Mouse (Mus musculus) forebrain, embryonic 13.5 days (tissue): Measurements from ENCODE around the gene Fzd7. TPM values are rescaled to one million over a fixed set of nuclear protein-coding genes. Genes with fewer than 3 reads are reported as not detected.

Experiments
- ATAC-seq: fragments of 200-750 bp; cut with Nextera tagmentation; 2 replicates; pipeline ENCODE4 v1.8.0; 2017
- H3K27ac ChIP-seq: fragments of 300-500 bp; sonication (generic); 2 replicates; pipeline ENCODE4 v1.5.1; 2015; ENCODE audit warnings: inconsistent platforms, mild to moderate bottlenecking, moderate library complexity
- H3K27me3 ChIP-seq: fragments of 300-500 bp; sonication (generic); 2 replicates; pipeline ENCODE4 v1.6.1; 2015; ENCODE audit warnings: mild to moderate bottlenecking, inconsistent platforms
- H3K36me3 ChIP-seq: fragments of 300-500 bp; sonication (generic); 2 replicates; pipeline ENCODE4 v1.6.1; 2015; ENCODE audit warnings: mild to moderate bottlenecking, inconsistent platforms; ENCODE audit not compliant: poor library complexity, severe bottlenecking
- H3K4me1 ChIP-seq: fragments of 300-500 bp; sonication (generic); 2 replicates; pipeline ENCODE4 v1.6.1; 2015; ENCODE audit warnings: inconsistent platforms
- H3K4me2 ChIP-seq: fragments of 300-500 bp; sonication (generic); 2 replicates; pipeline ENCODE4 v1.6.1; 2015; ENCODE audit warnings: inconsistent platforms, mild to moderate bottlenecking, moderate library complexity
- H3K4me3 ChIP-seq: fragments of 300-500 bp; sonication (generic); 2 replicates; pipeline ENCODE4 v1.5.1; 2015; ENCODE audit warnings: mild to moderate bottlenecking, inconsistent platforms
- H3K9ac ChIP-seq: fragments of 300-500 bp; sonication (generic); 2 replicates; pipeline ENCODE4 v1.6.1; 2015; ENCODE audit warnings: mild to moderate bottlenecking, inconsistent platforms
- H3K9me3 ChIP-seq: fragments of 300-500 bp; sonication (generic); replicated peaks from 2 replicates; pipeline ENCODE4 v1.6.1; 2016; ENCODE audit warnings: inconsistent platforms
- WGBS: fragments of 180-500 bp; shearing (Covaris S2); methylation state at CpG from one replicate; pipeline ENCODE4 v1.1.7; 2015; 5-methylcytosine and 5-hydroxymethylcytosine counted together
- polyA plus RNA-seq: library from polyadenylated mRNA; unstranded; fragments of >200 nt; fragmentation: Nextera tagmentation; extraction: Ambion mirVana; gene quantifications from 2 replicates; pipeline ENCODE4 v1.2.1, GENCODE M21; 2015

Gene Fzd7
- polyA plus RNA-seq, 1 experiment from 2014 or later = 2.8 TPM

DNA sequence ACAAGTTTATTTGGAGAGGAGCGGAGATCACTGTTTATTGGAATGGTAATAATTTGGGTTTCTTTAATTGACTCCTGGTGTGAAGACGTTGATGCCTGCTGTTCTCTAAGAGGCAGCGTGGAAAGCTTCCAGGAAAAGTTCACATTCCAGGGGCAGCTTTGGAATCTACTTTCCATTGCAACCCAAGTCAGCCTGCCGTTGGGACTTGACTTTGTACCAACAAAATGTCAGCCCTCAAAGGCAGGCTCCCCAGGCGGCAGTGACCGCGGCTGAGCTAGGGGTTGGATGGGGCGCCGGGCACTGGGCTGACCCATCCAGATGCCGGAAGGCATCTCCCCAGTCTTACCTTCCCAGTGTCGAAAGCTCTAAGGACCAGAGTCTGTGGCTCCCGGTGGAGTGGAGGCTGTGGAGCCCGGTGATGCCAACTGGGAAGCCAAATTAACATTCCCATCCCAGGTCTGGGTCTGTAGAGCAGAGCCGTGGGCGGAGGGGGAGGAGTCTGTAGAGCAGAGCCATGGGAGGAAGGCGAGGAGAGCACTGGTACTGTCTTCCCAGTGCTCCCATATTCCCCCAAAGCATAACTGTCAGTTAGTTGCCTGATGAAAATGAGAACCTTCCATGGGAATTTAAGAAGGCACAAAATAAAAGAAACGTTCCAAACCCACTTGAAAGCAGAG, 26.4 kb downstream of the Fzd7 start:
- 34% methylated on average over 17 of the region's 17 CpGs for WGBS
- Histone ChIP-seq H3K9ac (no peak overlapping the region), H3K4me3 (no peak overlapping the region), H3K4me2 (no peak overlapping the region), H3K9me3 (no peaks in the 10 kb centered on the region), H3K36me3 (no peaks in the 10 kb centered on the region), H3K4me1 (peaks cover 13% of the 10 kb centered on the region), H3K27ac (no peak overlapping the region), H3K27me3 (0 out of 2 replicates have a peak, but pooled peaks cover 11% of the 10 kb centered on the region)
- ATAC-seq = no peak

DNA sequence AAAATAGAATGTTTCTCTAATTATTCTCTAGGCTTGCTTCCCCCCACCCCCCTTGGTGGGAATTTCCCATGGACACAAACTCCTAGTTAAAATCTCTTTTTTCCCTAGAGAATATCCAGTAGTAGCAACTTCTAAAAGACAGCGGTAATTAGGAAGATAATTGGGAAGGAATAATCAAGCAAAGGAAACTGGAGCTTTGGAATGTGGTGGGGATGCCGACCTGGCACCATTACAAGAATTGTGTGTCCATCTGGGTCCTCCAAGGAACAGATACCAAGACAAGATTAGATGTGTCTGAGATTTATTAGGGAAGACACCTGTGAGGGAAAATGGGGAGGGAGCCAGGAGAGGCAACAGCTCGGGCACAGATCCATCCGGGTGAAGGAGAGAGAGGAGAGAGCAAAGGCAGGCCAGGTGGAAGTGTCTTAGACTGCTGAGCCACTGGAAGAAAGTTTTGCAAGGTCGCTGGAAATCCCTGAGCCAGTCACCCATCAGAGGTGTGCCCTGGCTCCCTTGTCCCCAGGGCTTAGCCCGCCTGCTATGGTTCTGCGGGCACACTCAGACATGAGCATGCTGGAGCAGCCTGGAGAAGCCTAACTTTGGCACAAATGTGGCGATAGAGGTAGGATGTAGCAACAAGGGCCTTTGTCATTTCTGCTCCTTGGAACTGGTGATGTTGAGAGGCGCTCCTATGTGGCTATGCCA, 29.5 kb downstream of the Fzd7 start:
- Histone ChIP-seq H3K27me3 (0 out of 2 replicates have a peak, but pooled peaks cover 11% of the 10 kb centered on the region), H3K9me3 (no peaks in the 10 kb centered on the region), H3K4me3 (no peak overlapping the region), H3K4me1 (peaks cover 30% of the 10 kb centered on the region), H3K9ac (no peak overlapping the region), H3K27ac (no peak overlapping the region), H3K4me2 (no peak overlapping the region), H3K36me3 (no peaks in the 10 kb centered on the region)
- 55% methylated on average over 9 of the region's 9 CpGs for WGBS
- ATAC-seq = no peak

- WGBS = 2% methylated on average over 25 of the region's 25 CpGs
- H3K4me3 ChIP-seq = peak within 1 kb of the TSS; percentile 37
Measured at GRCm38 (mm10) chr1:59516026-59516917, 34.0 kb downstream of the Fzd7 start, which contains the start of gene Gm973. TSS of gene Gm973 (plus strand) at chr1:59516264.

GRCm38 (mm10) chr1:59520226-59520837, 38.1 kb downstream of the Fzd7 start:
- no peak overlapping the region for H3K9ac ChIP-seq
- no peak overlapping the region for H3K4me3 ChIP-seq
- H3K27me3 ChIP-seq = no peaks in the 10 kb centered on the region
- H3K9me3 ChIP-seq = no peaks in the 10 kb centered on the region
- H3K4me2 ChIP-seq = no peak overlapping the region
- H3K27ac ChIP-seq = no peak overlapping the region
- peaks cover 34% of the 10 kb centered on the region for H3K4me1 ChIP-seq
- no peak for ATAC-seq
- H3K36me3 ChIP-seq = no peaks in the 10 kb centered on the region
- 53% methylated on average over 11 of the region's 11 CpGs for WGBS

More at GRCm38 (mm10) chr1:59516026-59516917, 34.0 kb downstream of the Fzd7 start, which contains the start of gene Gm973:
- H3K36me3 ChIP-seq = no peaks in the 10 kb centered on the region
- peak within 1 kb of the TSS; percentile 75 for H3K9ac ChIP-seq
- ATAC-seq = peak; percentile 98
- H3K4me2 ChIP-seq = peak within 1 kb of the TSS; percentile 64
- no peaks in the 10 kb centered on the region for H3K27me3 ChIP-seq
- H3K4me1 ChIP-seq = peaks cover 37% of the 10 kb centered on the region
- H3K9me3 ChIP-seq = no peaks in the 10 kb centered on the region
- H3K27ac ChIP-seq = peak within 1 kb of the TSS; percentile 98

DNA sequence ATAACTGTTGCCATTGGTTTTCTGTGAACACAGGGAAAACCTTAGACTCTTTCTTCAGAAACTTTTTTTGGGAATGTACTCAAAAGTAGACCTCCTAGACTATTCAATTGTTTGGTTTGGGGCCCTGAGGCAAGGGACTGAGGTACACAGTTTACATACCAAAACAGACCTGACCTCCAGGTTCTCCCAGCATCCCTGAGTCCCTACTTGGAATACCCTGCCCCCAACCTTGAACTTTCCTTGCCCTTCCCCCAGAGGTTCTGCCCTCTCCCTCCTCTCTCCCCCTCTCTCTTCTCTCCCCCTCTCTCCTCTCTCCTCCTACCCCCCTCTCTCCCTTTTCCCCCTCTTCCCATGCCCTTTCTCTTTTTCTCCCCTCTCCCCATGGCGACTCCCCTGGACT, 40.2 kb downstream of the Fzd7 start:
- Histone ChIP-seq H3K4me2 (no peak overlapping the region), H3K4me3 (no peak overlapping the region), H3K27me3 (no peaks in the 10 kb centered on the region), H3K9me3 (no peaks in the 10 kb centered on the region), H3K4me1 (peaks cover 15% of the 10 kb centered on the region), H3K9ac (no peak overlapping the region), H3K36me3 (no peaks in the 10 kb centered on the region), H3K27ac (no peak overlapping the region)
- 50% methylated on average over 1 of the region's 1 CpGs for WGBS
- ATAC-seq = no peak

DNA sequence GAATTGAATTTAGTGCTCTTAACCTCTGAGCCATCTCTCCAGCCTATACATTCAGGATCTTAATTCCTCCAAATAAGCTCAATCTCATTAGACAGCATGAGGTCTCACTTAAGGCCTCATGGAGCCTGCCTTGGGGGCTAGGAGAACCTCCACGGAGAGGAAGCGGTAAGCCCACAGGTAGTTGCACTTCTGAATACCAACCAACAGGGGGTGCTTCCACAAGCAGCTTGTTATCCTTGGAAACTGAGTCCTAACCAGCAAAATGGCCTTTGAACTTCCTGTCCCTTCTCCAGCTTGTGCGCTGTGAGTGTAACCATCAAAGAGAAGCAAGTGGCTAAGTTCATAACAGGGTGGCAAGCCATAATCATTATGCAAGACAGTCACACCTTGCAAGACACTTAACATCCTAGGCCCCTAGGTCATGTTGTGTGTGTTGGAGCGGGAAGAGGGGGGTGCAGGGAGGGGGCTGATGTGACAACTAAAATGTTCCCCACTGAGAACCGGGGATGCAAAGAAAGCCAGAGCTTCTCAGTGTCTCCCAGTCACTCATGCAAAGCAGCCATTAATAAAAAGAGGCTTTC, 41.2 kb downstream of the Fzd7 start:
- no peak overlapping the region for H3K4me3 ChIP-seq
- H3K36me3 ChIP-seq = no peaks in the 10 kb centered on the region
- no peak overlapping the region for H3K4me2 ChIP-seq
- WGBS = 49% methylated on average over 5 of the region's 5 CpGs
- ATAC-seq = no peak
- H3K27me3 ChIP-seq = no peaks in the 10 kb centered on the region
- H3K4me1 ChIP-seq = peaks cover 15% of the 10 kb centered on the region
- no peaks in the 10 kb centered on the region for H3K9me3 ChIP-seq
- H3K9ac ChIP-seq = no peak overlapping the region
- no peak overlapping the region for H3K27ac ChIP-seq

DNA sequence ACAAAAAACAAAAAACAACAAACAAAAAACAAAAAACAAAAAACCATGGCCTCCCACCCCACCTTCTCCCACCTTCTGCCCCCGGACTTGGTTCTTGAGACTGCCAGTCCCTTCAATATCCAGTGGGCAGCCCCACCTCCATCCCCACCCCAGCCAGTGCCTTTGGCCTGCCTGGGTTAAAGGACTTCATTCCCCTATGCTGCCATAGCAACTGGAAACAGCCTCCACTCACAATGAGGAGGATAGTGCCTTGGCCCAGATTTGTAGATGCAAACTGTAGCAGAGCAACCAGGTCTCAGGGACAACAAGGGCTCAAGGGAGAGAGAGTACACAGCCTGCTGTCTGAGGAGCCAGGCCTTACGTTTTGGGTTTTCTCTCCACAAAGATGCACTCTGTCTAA, 41.8 kb downstream of the Fzd7 start:
- Histone ChIP-seq H3K4me1 (peaks cover 12% of the 10 kb centered on the region), H3K36me3 (no peaks in the 10 kb centered on the region), H3K9ac (no peak overlapping the region), H3K9me3 (no peaks in the 10 kb centered on the region), H3K27ac (no peak overlapping the region), H3K4me2 (no peak overlapping the region), H3K4me3 (no peak overlapping the region), H3K27me3 (no peaks in the 10 kb centered on the region)
- WGBS = 26% methylated on average over 2 of the region's 2 CpGs
- 0 out of 2 replicates have a peak, but pooled peaks have one; percentile 58 for ATAC-seq

DNA sequence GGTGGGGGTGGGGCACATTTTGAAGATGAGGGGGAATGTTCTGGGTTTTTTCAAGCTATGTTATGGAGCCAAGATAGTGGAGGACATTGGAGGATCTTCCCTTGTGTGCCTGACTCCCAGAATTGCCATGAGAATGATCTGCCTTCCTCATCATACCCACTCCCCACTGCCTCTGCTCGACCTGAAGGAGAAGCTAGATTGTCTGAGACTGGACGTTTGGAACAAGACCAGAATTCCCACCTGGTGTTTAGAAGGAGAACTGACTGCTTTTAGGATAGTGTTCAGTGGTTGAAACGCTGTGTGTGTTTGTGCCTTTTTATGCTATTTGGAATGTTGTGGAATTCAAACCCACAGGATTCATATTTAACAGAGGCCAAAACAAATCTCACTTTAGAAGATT, 42.5 kb downstream of the Fzd7 start:
- Histone ChIP-seq H3K9me3 (no peaks in the 10 kb centered on the region), H3K36me3 (no peaks in the 10 kb centered on the region), H3K4me1 (peaks cover 8% of the 10 kb centered on the region), H3K27me3 (no peaks in the 10 kb centered on the region), H3K27ac (no peak overlapping the region), H3K4me2 (no peak overlapping the region), H3K4me3 (no peak overlapping the region), H3K9ac (no peak overlapping the region)
- 61% methylated on average over 3 of the region's 3 CpGs for WGBS
- no peak for ATAC-seq

GRCm38 (mm10) chr1:59527219-59527618, 45.0 kb downstream of the Fzd7 start:
- WGBS = 92% methylated on average over 6 of the region's 6 CpGs
- no peaks in the 10 kb centered on the region for H3K27me3 ChIP-seq
- H3K9me3 ChIP-seq = no peaks in the 10 kb centered on the region

DNA sequence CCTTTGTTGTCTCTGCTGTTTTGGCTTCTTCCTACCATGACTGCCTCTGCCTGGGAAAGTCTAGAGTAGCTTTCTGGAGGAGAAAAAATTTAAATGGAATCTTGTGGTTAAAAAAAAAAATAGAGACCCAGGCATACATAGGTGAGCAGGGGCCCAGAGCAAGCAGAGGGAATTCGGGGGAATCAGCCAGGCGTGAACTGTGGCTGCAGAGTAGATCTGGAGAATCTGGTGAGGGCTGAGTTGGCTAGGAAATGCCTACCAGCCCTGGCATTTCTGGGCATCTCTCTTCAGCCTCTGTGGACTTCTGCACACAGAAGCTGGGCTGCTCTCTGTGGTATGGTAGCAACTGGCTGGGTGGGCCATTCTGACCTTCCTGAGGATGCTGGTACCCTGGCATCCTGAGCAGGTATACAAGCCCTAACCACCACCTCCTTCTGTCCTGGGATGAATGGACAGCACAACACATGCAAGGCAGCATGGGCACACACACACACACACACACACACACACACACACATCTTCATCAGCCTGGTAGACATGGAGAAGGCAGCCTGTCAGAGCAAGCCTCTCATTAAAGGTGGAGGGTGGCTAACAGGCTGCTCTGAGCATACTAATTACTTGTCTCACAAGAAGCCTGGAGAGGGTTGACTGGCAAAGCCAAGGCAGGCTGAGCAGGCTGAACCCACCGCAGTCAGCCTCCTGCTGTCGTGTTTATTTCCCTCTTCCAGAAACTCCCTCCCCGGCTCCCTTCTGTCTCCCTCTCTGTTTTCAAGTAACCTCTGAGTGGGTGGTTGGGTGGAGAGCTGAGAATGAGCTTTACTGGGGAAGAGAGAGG, 53.0 kb downstream of the Fzd7 start:
- peak overlapping the region; percentile 81 for H3K27ac ChIP-seq
- peaks cover 31% of the 10 kb centered on the region for H3K4me1 ChIP-seq
- peak; percentile 97 for ATAC-seq
- WGBS = 14% methylated on average over 5 of the region's 5 CpGs
- H3K4me2 ChIP-seq = no peak overlapping the region
- no peak overlapping the region for H3K4me3 ChIP-seq
- H3K27me3 ChIP-seq = no peaks in the 10 kb centered on the region
- H3K36me3 ChIP-seq = no peaks in the 10 kb centered on the region
- no peak overlapping the region for H3K9ac ChIP-seq
- no peaks in the 10 kb centered on the region for H3K9me3 ChIP-seq

More at GRCm38 (mm10) chr1:59527219-59527618, 45.0 kb downstream of the Fzd7 start:
- Histone ChIP-seq H3K36me3 (no peaks in the 10 kb centered on the region), H3K27ac (no peak overlapping the region), H3K9ac (no peak overlapping the region), H3K4me2 (no peak overlapping the region), H3K4me3 (no peak overlapping the region), H3K4me1 (peaks cover 8% of the 10 kb centered on the region)
- no peak for ATAC-seq
